Mouse (Mus musculus) lung, adult 18-20 months (tissue): ENCODE measurements around the gene Nav2.

Experiments used
- DNase-seq, 2 experiments: peaks; one replicate each; pipeline ENCODE4 v3.0.0; 2022; ENCODE audit warnings: mixed read lengths in 2 of 2

Gene Nav2

DNA sequence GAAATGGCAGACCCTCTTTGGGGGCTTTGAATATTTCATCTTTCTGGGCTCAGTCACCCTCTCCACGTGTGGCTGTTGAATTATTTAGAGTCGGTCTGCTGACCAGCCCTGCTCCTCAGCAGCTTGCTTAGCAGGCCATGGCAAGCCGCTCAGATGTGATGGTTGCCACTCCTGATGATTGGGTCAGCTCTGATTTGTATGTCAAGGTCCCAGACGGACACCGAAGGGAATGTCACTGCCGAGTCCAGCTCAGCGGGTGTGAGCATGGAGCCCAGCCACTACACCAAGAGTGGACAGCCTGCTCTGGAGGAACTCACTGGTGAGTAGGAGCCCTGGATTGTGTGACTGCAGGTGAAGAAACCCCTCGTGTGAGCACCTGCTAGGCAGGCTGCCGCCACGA, 549.4 kb downstream of the Nav2 start:
- DNase-seq = no peak

GRCm38 (mm10) chr7:49462328-49462811, 553.9 kb downstream of the Nav2 start:
- peak; percentile 33 to 65 for DNase-seq

GRCm38 (mm10) chr7:49467861-49468260, 559.3 kb downstream of the Nav2 start:
- peak; percentile 25 to 37 for DNase-seq

DNA sequence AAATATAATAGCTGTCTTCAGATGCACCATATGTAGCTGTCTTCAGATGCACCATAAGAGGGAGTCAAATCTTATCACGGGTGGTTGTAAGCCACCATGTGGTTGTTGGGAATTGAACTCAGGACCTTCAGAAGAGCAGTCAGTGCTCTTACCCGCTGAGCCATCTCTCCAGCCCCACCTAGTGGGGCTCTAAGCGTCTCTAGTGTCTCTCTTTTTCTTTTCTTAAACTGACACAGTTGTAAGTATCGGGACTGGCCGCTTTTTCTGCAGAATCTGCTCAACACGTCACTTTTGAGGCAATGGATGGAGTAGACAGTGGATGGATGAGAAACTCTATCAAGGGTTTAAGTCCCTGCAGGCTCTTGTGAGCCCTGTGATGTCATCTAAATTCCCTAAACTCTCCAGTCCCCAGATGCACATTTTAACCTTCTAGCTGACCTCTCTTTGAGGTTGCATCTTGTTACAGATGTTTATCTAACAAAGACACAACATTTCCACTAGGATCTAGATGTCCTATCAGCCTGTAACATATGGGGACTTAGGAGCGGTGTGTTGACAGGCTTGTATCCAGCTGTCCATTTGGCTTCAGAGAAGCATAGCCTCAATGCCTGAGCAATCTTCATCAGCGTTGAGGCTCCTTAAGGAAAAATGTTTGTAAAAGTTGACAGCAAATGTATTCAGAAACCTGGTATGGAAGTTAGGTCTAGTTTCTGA, 560.1 kb downstream of the Nav2 start:
- DNase-seq = no peak

DNA sequence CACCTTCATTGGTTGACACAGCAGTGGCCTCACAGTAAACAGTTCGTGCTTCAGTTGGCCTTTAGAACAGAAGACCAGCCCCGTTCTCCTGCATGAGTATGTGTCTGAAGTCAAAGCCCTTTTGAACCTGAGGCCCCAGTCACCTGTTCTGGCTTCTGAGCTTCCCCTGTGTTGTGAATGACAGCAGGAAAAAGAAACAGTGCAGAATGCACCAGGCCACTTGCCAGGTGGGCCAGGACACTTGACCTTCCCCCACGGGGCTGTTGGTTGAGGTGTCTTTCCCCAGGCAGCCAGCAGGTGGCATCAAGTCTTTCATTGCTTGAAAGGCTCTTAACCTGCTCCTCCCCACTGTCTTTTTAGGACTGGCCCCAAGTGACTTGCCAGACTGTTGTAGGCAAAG, 562.8 kb downstream of the Nav2 start:
- peak; percentile 53 to 63 for DNase-seq

DNA sequence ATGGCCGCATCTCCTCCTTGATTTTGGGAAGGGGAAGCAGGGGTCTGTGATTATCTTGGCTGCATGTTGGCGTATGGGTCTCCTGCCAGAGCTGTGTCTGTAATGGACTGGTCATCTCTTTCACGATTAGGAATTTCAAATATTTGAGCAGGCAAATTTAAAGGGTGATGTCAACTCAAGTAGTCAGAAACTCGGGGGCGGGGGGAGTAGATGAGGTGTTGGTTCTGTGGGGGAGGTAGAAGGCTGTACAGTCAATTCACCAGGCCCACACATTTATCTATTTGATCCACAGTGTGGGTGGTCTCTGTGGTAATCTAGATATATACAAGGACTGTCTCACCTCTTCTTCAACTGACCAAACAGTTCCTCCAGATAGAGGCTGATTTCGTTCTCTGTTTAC, 566.8 kb downstream of the Nav2 start:
- DNase-seq = no peak

DNA sequence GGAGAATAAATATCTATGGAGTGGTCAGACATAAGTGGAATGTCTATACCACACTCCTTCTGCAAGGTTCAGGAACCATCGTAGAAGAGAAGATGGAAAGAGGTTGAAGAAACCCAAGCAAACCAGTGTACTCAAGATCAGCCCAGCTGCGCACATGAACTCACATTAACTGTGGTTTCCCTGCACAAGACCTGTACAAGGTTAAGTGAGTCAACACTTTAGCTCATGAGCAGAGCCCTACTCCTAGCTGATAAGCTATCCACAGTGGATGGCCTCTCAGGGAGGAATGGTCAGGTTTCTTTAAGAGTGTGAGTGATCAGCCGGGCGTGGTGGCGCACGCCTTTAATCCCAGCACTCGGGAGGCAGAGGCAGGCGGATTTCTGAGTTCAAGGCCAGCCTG, 567.6 kb downstream of the Nav2 start:
- DNase-seq = no peak

GRCm38 (mm10) chr7:49476666-49477065, 568.1 kb downstream of the Nav2 start:
- peak; percentile 30 to 38 for DNase-seq

- peak in 1 of 2 experiments; percentile 32 for DNase-seq
Measured at GRCm38 (mm10) chr7:49477076-49477975, 568.8 kb downstream of the Nav2 start.

DNA sequence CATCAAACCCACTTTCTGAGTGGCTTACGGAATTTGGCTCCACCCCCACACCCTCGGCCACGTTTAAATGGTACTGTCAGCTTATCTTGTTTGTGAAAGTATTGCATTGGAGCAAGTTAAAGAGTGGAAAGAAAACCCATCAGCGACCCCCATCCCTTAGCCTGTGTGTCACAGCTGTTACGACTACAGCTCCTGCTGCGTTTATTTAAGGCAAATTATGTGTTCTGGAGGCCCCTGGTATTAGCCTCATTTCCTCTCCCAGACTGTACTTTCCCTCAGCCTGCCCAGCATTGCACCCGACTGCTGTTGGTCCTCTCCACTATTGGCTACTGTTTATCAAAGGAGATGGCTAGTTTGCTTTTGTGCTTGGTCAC, 569.4 kb downstream of the Nav2 start:
- no peak for DNase-seq

- DNase-seq = no peak
Measured at GRCm38 (mm10) chr7:49478886-49479285, 570.4 kb downstream of the Nav2 start.

DNA sequence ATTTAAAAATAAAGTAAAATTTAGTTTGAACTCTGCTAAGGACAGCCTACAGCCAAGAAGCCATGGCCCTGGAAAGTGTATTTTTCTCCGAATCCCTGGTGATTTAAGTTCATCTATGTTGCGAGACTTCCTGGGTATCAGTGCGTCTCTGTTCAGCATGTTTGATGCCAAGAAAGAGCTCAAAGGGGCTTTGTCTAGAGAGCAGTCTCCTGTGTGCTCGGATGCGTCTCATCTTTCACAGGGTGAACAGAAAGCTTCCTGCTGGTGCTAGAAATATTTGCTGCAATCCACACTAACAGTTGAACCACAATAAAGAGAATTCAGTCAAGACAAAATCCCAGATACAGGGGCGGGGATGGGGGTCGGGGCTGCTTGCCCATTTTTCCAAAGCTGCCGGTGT, 572.4 kb downstream of the Nav2 start:
- DNase-seq = no peak

GRCm38 (mm10) chr7:49484036-49484744, 575.7 kb downstream of the Nav2 start:
- peak; percentile 69 to 75 for DNase-seq

- DNase-seq = no peak
Measured at GRCm38 (mm10) chr7:49485292-49485847, 576.9 kb downstream of the Nav2 start.

- DNase-seq = no peak
Measured at GRCm38 (mm10) chr7:49487347-49487746, 578.8 kb downstream of the Nav2 start.

DNA sequence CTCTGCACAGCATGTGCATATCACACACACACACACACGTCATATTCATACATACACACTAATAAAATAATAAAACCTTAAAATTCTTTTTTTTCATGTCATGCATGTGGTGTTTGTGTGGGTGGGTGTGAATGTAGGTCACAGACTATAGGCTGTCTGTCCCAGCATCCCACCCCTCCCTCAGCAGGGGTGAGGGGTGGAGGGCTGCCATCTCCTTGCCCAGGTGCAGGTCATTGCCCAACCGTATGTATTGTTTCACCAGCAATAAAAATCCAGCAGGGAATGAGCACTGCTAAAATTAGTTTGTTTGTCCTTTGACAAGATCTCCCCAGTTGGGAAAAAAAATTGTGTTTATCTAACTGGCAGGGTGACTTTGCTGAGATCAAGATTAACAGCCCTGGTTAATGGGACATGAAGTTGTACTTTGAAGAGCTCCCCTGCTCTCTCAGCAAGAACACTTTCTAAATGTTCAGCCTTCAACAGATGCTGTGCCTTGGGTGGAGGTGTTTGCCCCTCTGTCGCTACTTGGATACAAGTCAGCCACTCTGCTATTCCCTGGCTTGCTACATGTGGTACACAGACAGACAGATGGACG, 580.1 kb downstream of the Nav2 start:
- DNase-seq = no peak

DNA sequence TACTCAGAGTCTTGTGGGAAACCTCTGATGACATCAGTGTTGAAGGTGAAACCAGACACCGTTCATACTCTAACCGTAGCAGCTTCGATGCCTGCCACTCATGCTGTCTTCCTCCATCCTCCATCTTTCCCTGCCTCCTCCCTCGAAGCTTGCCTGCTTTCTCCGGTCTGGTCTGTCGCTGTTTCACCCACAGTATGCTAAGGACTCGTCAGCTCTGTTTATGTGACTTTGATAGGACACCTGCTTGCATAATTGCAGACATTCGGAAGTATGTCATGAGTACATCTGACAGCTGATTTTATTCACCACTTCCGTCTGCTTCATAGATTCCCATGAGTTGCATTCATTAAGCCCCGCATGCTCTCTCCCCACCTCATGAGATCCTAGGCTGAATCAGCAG, 582.3 kb downstream of the Nav2 start:
- no peak for DNase-seq

GRCm38 (mm10) chr7:49492622-49493021, 584.1 kb downstream of the Nav2 start:
- DNase-seq = no peak

GRCm38 (mm10) chr7:49493210-49493609, 584.7 kb downstream of the Nav2 start:
- peak in 1 of 2 experiments; percentile 13 for DNase-seq

DNA sequence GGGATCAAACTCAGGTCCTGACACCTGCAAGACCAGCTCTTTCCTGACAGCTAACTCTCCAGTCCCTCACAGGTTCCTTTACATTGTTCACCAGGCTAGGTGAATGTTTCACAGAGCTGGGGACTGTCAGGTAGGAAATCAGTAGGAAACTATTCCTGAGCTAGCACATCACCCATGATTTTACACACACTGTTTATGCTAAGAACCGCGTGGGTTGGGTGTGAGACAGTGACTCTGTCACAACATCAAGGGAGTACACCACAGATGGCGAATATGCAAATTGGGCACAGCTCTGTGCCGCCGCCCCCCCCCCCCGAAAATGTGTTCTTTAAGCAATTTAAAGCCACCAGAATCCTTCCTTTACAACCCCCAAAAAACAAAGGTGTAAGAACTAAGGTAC, 586.1 kb downstream of the Nav2 start:
- DNase-seq = no peak

DNA sequence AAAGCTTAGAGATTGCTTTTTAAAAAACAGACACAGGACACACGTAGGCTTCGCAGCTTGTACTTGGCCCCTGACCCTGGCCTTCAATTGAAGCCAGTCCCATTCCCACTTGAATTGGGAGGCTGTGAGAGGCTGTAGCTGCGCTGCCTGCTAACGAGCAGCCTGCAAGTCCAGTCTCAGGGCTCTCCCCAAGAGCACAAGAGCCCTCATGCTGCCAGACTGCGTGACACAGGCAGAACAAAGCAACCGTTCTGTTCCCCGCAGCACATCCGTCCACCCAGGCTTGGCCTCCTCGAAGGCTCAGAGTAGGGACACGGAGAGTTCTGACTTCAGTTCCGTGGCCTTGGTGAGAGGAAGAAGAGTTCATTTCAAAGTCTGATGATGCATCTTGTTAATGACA, 587.6 kb downstream of the Nav2 start:
- DNase-seq = no peak

DNA sequence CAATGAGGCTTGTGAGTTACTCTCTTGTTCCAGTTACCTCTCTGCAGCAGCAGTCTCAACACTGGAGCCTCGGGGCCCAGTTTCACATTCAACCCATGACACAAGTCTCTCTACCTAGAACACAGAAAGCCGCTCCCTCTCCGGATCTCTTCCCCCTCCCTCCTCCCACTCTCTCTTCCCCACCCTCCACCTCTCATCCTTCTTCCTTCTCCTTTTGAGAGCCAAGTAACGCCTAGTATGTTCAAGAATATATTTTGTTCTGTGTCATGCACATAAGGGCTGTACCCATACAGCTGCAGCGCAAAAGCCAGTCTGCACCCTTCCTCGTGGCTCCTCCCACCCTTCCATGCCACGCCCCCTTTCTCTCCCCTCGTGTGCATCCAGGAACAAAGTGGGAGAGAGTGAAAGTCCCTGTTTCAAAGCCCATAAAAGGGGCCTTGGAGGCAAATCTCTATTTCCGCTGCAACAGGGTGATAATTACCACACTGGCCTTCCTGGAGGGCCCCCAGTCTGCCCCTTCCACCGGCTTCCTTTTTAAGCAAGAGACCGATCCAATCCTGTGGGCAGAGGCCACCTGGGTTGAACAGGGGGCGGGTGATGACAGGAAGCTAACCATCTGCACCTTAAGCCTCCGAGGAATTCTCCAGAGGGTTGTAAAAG, 588.4 kb downstream of the Nav2 start:
- DNase-seq = no peak
